Mouse (Mus musculus): ENCODE measurements around the gene Gpr182. TPM values are rescaled to one million over a fixed set of nuclear protein-coding genes. Genes with fewer than 3 reads are reported as not detected.

The Gpr182 gene
- not detected in 4 replicates for total RNA-seq (2023)

DNA sequence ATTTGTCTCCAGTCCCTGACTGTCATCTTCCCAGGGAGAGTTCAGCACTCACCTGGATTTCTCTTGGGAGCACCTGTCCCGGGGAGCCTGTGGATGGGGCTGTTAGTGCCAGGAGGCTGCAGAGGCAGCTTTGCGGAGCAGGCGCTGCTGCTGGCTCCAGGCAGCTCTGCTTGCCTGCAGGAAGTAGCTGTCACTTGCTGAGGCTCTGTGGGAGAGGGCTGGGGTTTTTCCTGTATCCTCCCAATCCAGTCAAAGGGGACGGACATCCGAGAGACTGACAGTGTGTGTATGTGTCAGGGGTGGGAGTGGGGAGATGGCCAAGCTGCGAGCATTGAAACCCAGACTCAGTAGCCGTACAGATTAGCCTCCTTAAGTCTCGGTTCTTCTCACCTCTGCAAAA, at the start of gene Gpr182:
Gpr182 (minus strand) TSS at position 185 of the 400 bp plus-strand sequence.

DNA sequence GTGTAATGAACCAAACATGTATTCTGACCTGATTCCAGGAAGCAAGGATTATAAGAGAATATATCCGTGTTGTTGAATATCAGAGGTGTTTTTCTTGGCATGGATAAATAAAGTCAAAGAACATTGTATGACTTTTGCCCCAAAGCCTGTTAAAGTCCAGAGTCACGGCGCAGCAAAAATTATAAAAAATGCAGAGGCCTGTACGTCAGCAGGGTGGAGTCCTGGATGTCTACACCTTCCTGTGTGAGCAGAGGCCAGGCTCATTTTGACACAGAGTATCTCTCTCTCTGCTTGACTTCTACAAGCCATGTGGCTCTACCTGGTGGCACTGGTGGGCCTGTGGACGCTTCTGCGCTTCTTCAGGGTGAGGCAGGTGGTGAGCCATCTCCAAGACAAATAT, 49.4 kb upstream of the Gpr182 start, which contains the start of gene Rdh16:
Rdh16 (plus strand) TSS at position 262 of the 400 bp plus-strand sequence.

DNA sequence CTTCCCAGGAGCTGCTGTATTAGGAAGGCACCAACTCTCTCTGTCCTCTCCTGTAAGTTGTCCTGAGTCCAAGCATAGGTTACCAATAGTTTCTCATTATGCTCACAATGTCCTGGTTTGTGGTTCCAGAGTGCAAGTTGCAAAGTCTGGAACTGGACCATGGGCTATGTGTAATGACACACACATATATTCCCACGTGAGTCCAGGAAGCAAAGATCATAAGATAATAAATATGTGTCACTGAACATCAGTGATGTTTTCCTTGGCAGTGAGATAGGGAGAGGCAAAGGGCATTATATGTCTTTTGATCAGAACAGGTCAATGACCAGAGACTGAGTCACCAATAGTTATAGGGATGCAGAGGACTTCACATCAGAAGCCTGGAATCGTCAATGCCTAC, 24.5 kb upstream of the Gpr182 start, which contains the start of gene Rdh9:
Rdh9 (plus strand) TSS at position 376 of the 400 bp plus-strand sequence.

DNA sequence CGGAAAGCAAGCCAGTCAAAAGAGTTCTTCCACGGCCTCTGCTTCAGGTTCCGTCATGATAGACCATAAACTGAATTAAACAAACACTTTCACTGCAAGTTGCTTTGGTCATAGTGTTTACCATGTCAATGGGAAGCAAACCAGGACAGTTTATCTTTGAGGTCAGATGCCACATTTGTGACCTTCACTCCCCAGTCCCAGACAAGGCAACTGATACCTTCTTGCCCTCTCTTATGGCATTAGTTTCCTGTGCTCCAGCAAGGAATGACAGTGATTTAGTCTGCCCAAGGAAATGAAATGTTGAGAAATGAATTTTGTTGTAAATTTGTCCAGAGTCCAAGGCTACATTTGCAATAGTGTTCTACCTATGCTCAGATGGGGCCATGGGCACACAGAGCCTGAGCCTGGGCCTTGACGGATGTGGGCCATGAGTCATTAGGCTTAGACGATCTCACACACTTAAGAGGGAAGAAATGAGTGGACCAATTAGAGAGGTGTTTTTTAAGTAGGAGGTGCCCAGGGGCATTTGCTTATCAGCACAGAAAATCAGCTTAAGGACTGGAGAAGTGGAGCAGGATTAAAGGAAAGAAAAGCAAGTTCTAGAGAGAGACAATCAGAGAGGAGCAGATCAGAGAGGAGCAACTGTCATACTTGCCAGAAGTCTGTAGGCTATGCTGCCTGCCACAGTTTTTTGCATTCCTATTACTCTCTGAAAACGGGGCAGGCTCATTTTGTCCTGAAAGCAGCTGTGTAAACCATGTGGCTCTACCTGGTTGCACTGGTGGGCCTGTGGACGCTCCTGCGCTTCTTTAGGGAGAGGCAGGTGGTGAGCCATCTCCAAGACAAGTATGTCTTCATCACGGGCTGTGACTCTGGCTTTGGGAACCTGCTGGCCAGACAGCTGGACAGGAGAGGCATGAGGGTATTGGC, 7.9 kb upstream of the Gpr182 start, which contains the start of the genes Rdh1 and Rdh16f1:
Rdh1 (plus strand) TSS at position 541 of the 930 bp plus-strand sequence.
Rdh16f1 (plus strand) TSS at position 607 of the 930 bp plus-strand sequence.

DNA sequence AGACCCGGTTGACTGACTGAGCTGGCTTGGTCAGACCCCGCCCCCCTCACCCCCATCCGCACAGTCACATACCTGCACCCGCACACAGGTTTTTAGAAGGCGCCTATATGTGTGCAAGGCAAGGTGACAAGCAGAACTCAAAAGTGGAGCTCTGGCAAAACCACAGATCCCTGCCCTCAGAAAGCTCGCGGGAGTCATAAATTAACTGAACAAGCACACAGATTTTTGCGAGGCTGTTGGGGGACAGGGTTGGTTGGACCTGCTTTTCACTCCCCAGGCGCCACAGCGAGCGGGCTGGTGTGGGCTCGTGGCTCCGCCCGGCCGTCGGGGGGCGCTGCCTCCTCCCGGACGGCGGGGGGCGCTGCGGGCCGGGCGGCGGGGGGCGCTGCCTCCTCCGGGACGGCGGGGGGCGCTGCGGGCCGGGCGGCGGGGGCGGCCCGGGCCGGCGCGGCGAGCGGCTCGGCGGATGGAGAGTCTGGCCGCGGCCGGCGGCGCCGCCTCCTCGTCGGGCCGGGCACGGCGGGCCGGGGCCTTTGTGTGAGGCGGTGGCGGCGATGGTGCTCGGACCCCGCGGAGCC, 12.4 kb downstream of the Gpr182 start, which contains the start of gene Zbtb39:
Zbtb39 (plus strand) TSS at position 456 of the 578 bp plus-strand sequence.

DNA sequence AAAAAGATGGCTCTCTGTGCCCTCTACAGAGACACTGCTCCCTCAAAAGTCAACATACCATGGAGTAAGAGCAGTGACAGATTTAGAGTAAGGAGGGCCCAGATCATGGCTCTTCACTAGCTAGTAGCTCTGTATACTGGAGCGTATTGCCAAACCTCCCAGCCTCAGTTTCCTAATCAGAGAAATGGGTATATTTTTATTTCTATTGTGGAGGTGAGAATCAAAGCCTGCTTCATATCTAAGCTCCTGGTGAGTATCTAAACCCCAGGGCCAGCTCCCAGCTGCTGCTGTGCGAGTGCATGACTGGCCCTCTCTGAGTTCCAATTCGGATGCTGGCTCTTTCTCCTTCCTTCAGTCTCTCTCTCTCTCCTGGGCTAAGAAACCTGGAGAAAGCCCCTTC, 27.4 kb downstream of the Gpr182 start, which contains the start of gene Tac2:
Tac2 (plus strand) TSS at position 301 of the 400 bp plus-strand sequence.

DNA sequence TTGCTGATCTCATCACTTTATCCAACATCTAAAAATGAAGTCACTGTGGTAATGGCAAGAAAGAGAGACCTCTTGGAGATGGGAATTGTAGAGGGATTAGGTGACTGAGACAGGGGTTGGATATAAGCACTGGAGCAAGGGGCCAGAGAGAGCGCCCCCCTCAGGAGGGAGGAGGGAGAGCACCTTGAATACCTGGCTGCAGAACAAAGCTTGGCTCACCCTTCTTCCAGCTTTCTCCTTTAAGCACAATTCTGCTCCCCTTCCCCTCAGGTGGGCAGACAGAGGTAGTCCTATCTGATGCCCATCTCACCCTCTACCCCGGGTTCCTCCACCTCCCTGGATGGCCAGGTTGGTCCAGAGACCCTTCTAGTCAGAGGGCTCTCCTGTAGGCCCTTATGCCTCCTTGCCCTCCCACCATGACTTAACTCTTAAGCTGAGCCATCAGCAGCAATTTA, 46.7 kb downstream of the Gpr182 start, which contains the start of gene Myo1a:
Myo1a (plus strand) TSS at position 405 of the 455 bp plus-strand sequence.

Other genes starting within 250 kb of the Gpr182 start
- gene Ndufa4l2, start 236.8 kb downstream of the Gpr182 start, total RNA-seq (2023), result not detected in 4 replicates
- gene Shmt2, start 229.3 kb downstream of the Gpr182 start, total RNA-seq (2023), result 49.9 to 65.4 TPM (median 64.7 TPM) in 4 replicates
- gene Nxph4, start 217.2 kb downstream of the Gpr182 start, total RNA-seq (2023), result not detected in 4 replicates
- gene Lrp1, start 130.6 kb downstream of the Gpr182 start, total RNA-seq (2023), result 2.9 to 5.1 TPM (median 3.5 TPM) in 4 replicates
- 230 to 250 TPM (median 232 TPM) in 4 replicates for gene Stat6, start 108.7 kb downstream of the Gpr182 start, total RNA-seq (2023)
- 10.0 to 15.6 TPM (median 13.7 TPM) in 4 replicates for gene Nemp1, start 84.8 kb downstream of the Gpr182 start, total RNA-seq (2023)
- 34.1 to 42.9 TPM (median 40.1 TPM) in 4 replicates for gene Nab2, start 83.2 kb downstream of the Gpr182 start, total RNA-seq (2023)
- 0.17 to 0.27 TPM in 2 of 4 replicates, not detected in the others for gene Myo1a, start 46.6 kb downstream of the Gpr182 start, total RNA-seq (2023)
- gene Tac2, start 27.3 kb downstream of the Gpr182 start, total RNA-seq (2023), result not detected in 4 replicates
- gene Zbtb39, start 12.2 kb downstream of the Gpr182 start, total RNA-seq (2023), result 14.8 to 17.7 TPM (median 16.2 TPM) in 4 replicates
- gene Rdh1, start 8.0 kb upstream of the Gpr182 start, total RNA-seq (2023), result 0.18 to 0.50 TPM in 2 of 4 replicates, not detected in the others
- not detected in 4 replicates for gene Rdh16f1, start 8.1 kb upstream of the Gpr182 start, total RNA-seq (2023)
- 0.41 to 0.43 TPM in 2 of 4 replicates, not detected in the others for gene Rdh9, start 24.7 kb upstream of the Gpr182 start, total RNA-seq (2023)
- not detected in 4 replicates for gene Rdh16, start 49.4 kb upstream of the Gpr182 start, total RNA-seq (2023)
- not detected in 4 replicates for gene Rdh19, start 98.2 kb upstream of the Gpr182 start, total RNA-seq (2023)
- not detected in 4 replicates for gene Rdh16f2, start 114.7 kb upstream of the Gpr182 start, total RNA-seq (2023)
- gene Rdh7, start 137.1 kb upstream of the Gpr182 start, total RNA-seq (2023), result not detected in 4 replicates
- not detected in 4 replicates for gene Sdr9c7, start 146.8 kb upstream of the Gpr182 start, total RNA-seq (2023)